Mouse (Mus musculus): ENCODE measurements around the gene Gga3. TPM values are rescaled to one million over a fixed set of nuclear protein-coding genes. Genes with fewer than 3 reads are reported as not detected.

The Gga3 gene
- polyA plus RNA-seq, 1 experiment from 2014 or later = 18.6 TPM

- H3K36me3 ChIP-seq (ENCODE audit: control insufficient read depth, insufficient read depth, low read length) = no peaks in the 10 kb centered on the region
- WGBS = 51% methylated on average over 13 of the region's 13 CpGs
- H3K4me2 ChIP-seq (replicated peaks; ENCODE audit: low read depth, low read length) = peak overlapping the region; percentile 40
- no peaks in the 10 kb centered on the region for H3K9me3 ChIP-seq (ENCODE audit: control insufficient read depth, low read depth, low read length)
- no peak overlapping the region for H3K9ac ChIP-seq (replicated peaks; ENCODE audit: low read depth, low read length)
- peaks cover 5% of the 10 kb centered on the region; the same call in 1 of the 2 replicates for H3K4me1 ChIP-seq (ENCODE audit: control insufficient read depth, insufficient read depth, low read length)
- ATAC-seq (ENCODE audit: insufficient number of reproducible peaks, insufficient read depth, low FRiP score, low read depth) = no peak; the same call in 1 of the 2 replicates
- H3K27me3 ChIP-seq (ENCODE audit: control insufficient read depth, insufficient read depth, low read length) = no peaks in the 10 kb centered on the region
- H3K4me3 ChIP-seq (ENCODE audit: low read depth, low read length) = peak overlapping the region; percentile 45
- no peak overlapping the region for H3K27ac ChIP-seq (ENCODE audit: low read length)
These were observed 24.7 kb upstream of the Gga3 start for GRCm38 (mm10) chr11:115628465-115629101.

- WGBS = under 1% methylated on average over 47 of the region's 47 CpGs
- Histone ChIP-seq H3K27ac (ENCODE audit: low read length) (no peak within 1 kb of the TSS), H3K36me3 (ENCODE audit: control insufficient read depth, insufficient read depth, low read length) (peaks cover 2% of the 10 kb centered on the region)
These were observed 24.0 kb upstream of the Gga3 start, which contains the start of gene Slc25a19 for GRCm38 (mm10) chr11:115627705-115628464. Slc25a19 (minus strand) TSS chr11:115628295.

GRCm38 (mm10) chr11:115626824-115627616 lies 23.2 kb upstream of the Gga3 start:
- ATAC-seq (ENCODE audit: insufficient number of reproducible peaks, insufficient read depth, low FRiP score, low read depth) = no peak
- Histone ChIP-seq H3K4me3 (ENCODE audit: low read depth, low read length) (peak overlapping the region; percentile 45), H3K9ac (replicated peaks; ENCODE audit: low read depth, low read length) (peak overlapping the region; percentile 22), H3K9me3 (ENCODE audit: control insufficient read depth, low read depth, low read length) (no peaks in the 10 kb centered on the region), H3K4me2 (replicated peaks; ENCODE audit: low read depth, low read length) (peak overlapping the region; percentile 78), H3K27ac (ENCODE audit: low read length) (no peak overlapping the region), H3K4me1 (ENCODE audit: control insufficient read depth, insufficient read depth, low read length) (peaks cover 5% of the 10 kb centered on the region; the same call in 1 of the 2 replicates), H3K27me3 (ENCODE audit: control insufficient read depth, insufficient read depth, low read length) (no peaks in the 10 kb centered on the region), H3K36me3 (ENCODE audit: control insufficient read depth, insufficient read depth, low read length) (peaks cover 10% of the 10 kb centered on the region)
- WGBS = 44% methylated on average over 11 of the region's 11 CpGs

More at GRCm38 (mm10) chr11:115627705-115628464, 24.0 kb upstream of the Gga3 start, which contains the start of gene Slc25a19:
- Histone ChIP-seq H3K4me1 (ENCODE audit: control insufficient read depth, insufficient read depth, low read length) (peaks cover 5% of the 10 kb centered on the region; the same call in 1 of the 2 replicates), H3K4me2 (replicated peaks; ENCODE audit: low read depth, low read length) (peak within 1 kb of the TSS; percentile 78), H3K4me3 (ENCODE audit: low read depth, low read length) (peak within 1 kb of the TSS; percentile 45), H3K9ac (replicated peaks; ENCODE audit: low read depth, low read length) (peak within 1 kb of the TSS; percentile 22), H3K27me3 (ENCODE audit: control insufficient read depth, insufficient read depth, low read length) (no peaks in the 10 kb centered on the region), H3K9me3 (ENCODE audit: control insufficient read depth, low read depth, low read length) (no peaks in the 10 kb centered on the region)
- ATAC-seq (ENCODE audit: insufficient number of reproducible peaks, insufficient read depth, low FRiP score, low read depth) = peak; percentile 99

GRCm38 (mm10) chr11:115625877-115626276 lies 22.0 kb upstream of the Gga3 start:
- H3K9me3 ChIP-seq (ENCODE audit: control insufficient read depth, low read depth, low read length) = no peaks in the 10 kb centered on the region
- WGBS = 80% methylated on average over 9 of the region's 9 CpGs
- H3K27me3 ChIP-seq (ENCODE audit: control insufficient read depth, insufficient read depth, low read length) = no peaks in the 10 kb centered on the region
- peaks cover 16% of the 10 kb centered on the region for H3K36me3 ChIP-seq (ENCODE audit: control insufficient read depth, insufficient read depth, low read length)
- H3K4me3 ChIP-seq (ENCODE audit: low read depth, low read length) = no peak overlapping the region
- H3K27ac ChIP-seq (ENCODE audit: low read length) = no peak overlapping the region
- H3K4me2 ChIP-seq (replicated peaks; ENCODE audit: low read depth, low read length) = no peak overlapping the region
- H3K4me1 ChIP-seq (ENCODE audit: control insufficient read depth, insufficient read depth, low read length) = peaks cover 5% of the 10 kb centered on the region; the same call in 1 of the 2 replicates
- ATAC-seq (ENCODE audit: insufficient number of reproducible peaks, insufficient read depth, low FRiP score, low read depth) = no peak
- H3K9ac ChIP-seq (replicated peaks; ENCODE audit: low read depth, low read length) = no peak overlapping the region

GRCm38 (mm10) chr11:115623487-115624070 lies 19.7 kb upstream of the Gga3 start:
- no peak overlapping the region for H3K27ac ChIP-seq (ENCODE audit: low read length)
- H3K4me3 ChIP-seq (ENCODE audit: low read depth, low read length) = no peak overlapping the region
- peaks cover 22% of the 10 kb centered on the region for H3K36me3 ChIP-seq (ENCODE audit: control insufficient read depth, insufficient read depth, low read length)
- H3K4me1 ChIP-seq (ENCODE audit: control insufficient read depth, insufficient read depth, low read length) = peaks cover 5% of the 10 kb centered on the region; the same call in 1 of the 2 replicates
- no peak overlapping the region for H3K4me2 ChIP-seq (replicated peaks; ENCODE audit: low read depth, low read length)
- H3K9me3 ChIP-seq (ENCODE audit: control insufficient read depth, low read depth, low read length) = no peaks in the 10 kb centered on the region
- no peak overlapping the region for H3K9ac ChIP-seq (replicated peaks; ENCODE audit: low read depth, low read length)
- 76% methylated on average over 9 of the region's 9 CpGs for WGBS
- no peak for ATAC-seq (ENCODE audit: insufficient number of reproducible peaks, insufficient read depth, low FRiP score, low read depth)
- H3K27me3 ChIP-seq (ENCODE audit: control insufficient read depth, insufficient read depth, low read length) = no peaks in the 10 kb centered on the region

GRCm38 (mm10) chr11:115619949-115620348 lies 16.1 kb upstream of the Gga3 start:
- Histone ChIP-seq H3K27me3 (ENCODE audit: control insufficient read depth, insufficient read depth, low read length) (no peaks in the 10 kb centered on the region), H3K4me1 (ENCODE audit: control insufficient read depth, insufficient read depth, low read length) (no peaks in the 10 kb centered on the region), H3K27ac (ENCODE audit: low read length) (no peak overlapping the region), H3K9ac (replicated peaks; ENCODE audit: low read depth, low read length) (no peak overlapping the region), H3K9me3 (ENCODE audit: control insufficient read depth, low read depth, low read length) (no peaks in the 10 kb centered on the region), H3K36me3 (ENCODE audit: control insufficient read depth, insufficient read depth, low read length) (peaks cover 22% of the 10 kb centered on the region), H3K4me3 (ENCODE audit: low read depth, low read length) (no peak overlapping the region), H3K4me2 (replicated peaks; ENCODE audit: low read depth, low read length) (no peak overlapping the region)
- ATAC-seq (ENCODE audit: insufficient number of reproducible peaks, insufficient read depth, low FRiP score, low read depth) = no peak
- 94% methylated on average over 7 of the region's 7 CpGs for WGBS

- H3K4me2 ChIP-seq (replicated peaks; ENCODE audit: low read depth, low read length) = no peak overlapping the region
- H3K27me3 ChIP-seq (ENCODE audit: control insufficient read depth, insufficient read depth, low read length) = no peaks in the 10 kb centered on the region
- H3K4me3 ChIP-seq (ENCODE audit: low read depth, low read length) = no peak overlapping the region
- WGBS = 91% methylated on average over 16 of the region's 16 CpGs
- no peak for ATAC-seq (ENCODE audit: insufficient number of reproducible peaks, insufficient read depth, low FRiP score, low read depth)
- no peak overlapping the region for H3K27ac ChIP-seq (ENCODE audit: low read length)
- H3K9ac ChIP-seq (replicated peaks; ENCODE audit: low read depth, low read length) = no peak overlapping the region
- no peaks in the 10 kb centered on the region for H3K4me1 ChIP-seq (ENCODE audit: control insufficient read depth, insufficient read depth, low read length)
- no peaks in the 10 kb centered on the region for H3K9me3 ChIP-seq (ENCODE audit: control insufficient read depth, low read depth, low read length)
- peaks cover 22% of the 10 kb centered on the region for H3K36me3 ChIP-seq (ENCODE audit: control insufficient read depth, insufficient read depth, low read length)
These were observed 15.1 kb upstream of the Gga3 start for GRCm38 (mm10) chr11:115618732-115619516.

Data from stomach, embryonic 14.5 days (tissue).